10 mouse cellular contexts compared by ENCODE assay signal in the genomic region with DNA sequence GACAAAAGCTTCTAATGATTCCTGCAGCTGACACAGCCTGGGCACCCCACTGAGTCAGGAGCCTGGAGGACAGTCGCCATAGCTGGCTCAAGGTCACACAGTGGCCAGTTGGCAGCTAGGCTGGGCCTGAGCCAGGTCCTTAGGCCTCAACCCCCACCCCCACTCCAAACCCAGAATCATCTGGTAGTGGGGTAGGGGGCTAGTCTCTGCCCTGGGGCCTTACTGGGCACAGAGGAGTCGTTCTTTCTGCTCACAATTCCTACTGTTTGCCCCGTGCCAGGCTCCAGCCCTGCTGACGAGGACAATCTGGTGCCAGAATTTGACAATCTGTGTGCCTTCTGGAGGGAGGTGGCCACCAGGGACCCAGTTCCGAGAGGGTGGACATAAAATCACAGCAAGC.
A peak's percentile ranks its signal among the peaks of the same experiment; 100 is the strongest.
DNase-seq lines count a peak whose midpoint lies in the region; ATAC-seq lines count a peak whose summit lies in the region.
"Had no signal": no experiment of that assay in that cellular context is flagged by ENCODE, and none has a peak within 500 bp of the region (broad histone marks: within the 10 kb centered on the region; RNA-seq: fewer than 3 reads in every experiment).

No protein-coding gene starts in this region.

- peak; percentile 74 for DNase-seq in adrenal gland, adult 2 months
- no peak for DNase-seq in adrenal gland, postnatal 4 days (ENCODE audit: low spot score in 2 of 2)
- DNase-seq in kidney, adult 9 months: peak; percentile 37
- DNase-seq in kidney, postnatal 10 days: no peak
- peak; percentile 54 for DNase-seq in adrenal gland, postnatal 25 days
- DNase-seq in urinary bladder, postnatal 4 days (ENCODE audit: low spot score in 2 of 2): no peak
- DNase-seq in lung, postnatal 25 days (ENCODE audit: low spot score): no peak
- DNase-seq: lung, adult 18-20 months had no signal

- H3K27ac ChIP-seq in hindbrain, embryonic 13.5 days: peak overlapping the region; percentile 69

- no peaks in the 10 kb centered on the region for H3K9me3 ChIP-seq in hindbrain, embryonic 13.5 days

- H3K36me3 ChIP-seq in hindbrain, embryonic 13.5 days: no peaks in the 10 kb centered on the region

- H3K4me3 ChIP-seq in hindbrain, embryonic 13.5 days: no peak overlapping the region
- H3K4me3 ChIP-seq: myocyte had no signal

- ATAC-seq in hindbrain, embryonic 13.5 days (ENCODE audit: low FRiP score): no peak

- no peak overlapping the region for H3K4me2 ChIP-seq in hindbrain, embryonic 13.5 days

- H3K4me1 ChIP-seq in hindbrain, embryonic 13.5 days (replicated peaks): peaks cover 73% of the 10 kb centered on the region

- WGBS in hindbrain, embryonic 13.5 days: 27% methylated on average over 5 of the region's 5 CpGs

- no peaks in the 10 kb centered on the region for H3K27me3 ChIP-seq in hindbrain, embryonic 13.5 days

- peak overlapping the region; percentile 49 for H3K9ac ChIP-seq in hindbrain, embryonic 13.5 days

Comparison
In these comparisons a context has a peak if more than half of its experiments do, and no peak if none do; other contexts are left out.
1. DNase-seq: peak in adrenal gland, adult 2 months (single experiment), kidney, adult 9 months (single experiment) and adrenal gland, postnatal 25 days (single experiment); none in adrenal gland, postnatal 4 days (0 of 2), kidney, postnatal 10 days (single experiment), urinary bladder, postnatal 4 days (0 of 2) and lung, postnatal 25 days (single experiment).